Mouse (Mus musculus) retina, postnatal 1 day (tissue): ENCODE measurements at regions not wholly inside any gene's neighbourhood (a gene's known extent, or its start where the extent isn't known, plus 50 kb on each side); places are given as distances from the start of the nearest gene placed in this dataset.

ENCODE experiments used
- DNase-seq: peaks from one replicate; pipeline ENCODE4 v3.0.0-alpha.2; 2012

GRCm38 (mm10) chr14:11417857-11418256 is 61.3 kb upstream of the Gm3839 start:
- DNase-seq = no peak

GRCm38 (mm10) chr14:11422306-11422705 is 65.8 kb upstream of the Gm3839 start:
- DNase-seq = no peak

- no peak for DNase-seq
Measured at GRCm38 (mm10) chr14:11428256-11429240, 72.0 kb upstream of the Gm3839 start.

GRCm38 (mm10) chr14:11435166-11435784 is 78.7 kb upstream of the Gm3839 start:
- DNase-seq = no peak

GRCm38 (mm10) chr14:11438611-11439010 is 82.1 kb upstream of the Gm3839 start:
- DNase-seq = no peak

GRCm38 (mm10) chr14:11440176-11440575 is 83.7 kb upstream of the Gm3839 start:
- DNase-seq = no peak

- DNase-seq = peak; percentile 53
Measured at GRCm38 (mm10) chr14:11449958-11450357, 93.4 kb upstream of the Gm3839 start.

- no peak for DNase-seq
Measured at GRCm38 (mm10) chr14:11477731-11478130, 75.6 kb upstream of the Ptprg start.

GRCm38 (mm10) chr14:11482151-11482550 is 71.2 kb upstream of the Ptprg start:
- DNase-seq = no peak

- DNase-seq = no peak
Measured at GRCm38 (mm10) chr14:11486287-11486686, 67.0 kb upstream of the Ptprg start.

- no peak for DNase-seq
Measured at GRCm38 (mm10) chr14:11501744-11502143, 51.6 kb upstream of the Ptprg start.

GRCm38 (mm10) chr14:11503156-11503555 is 50.2 kb upstream of the Ptprg start:
- DNase-seq = no peak
